Mouse (Mus musculus): ENCODE data around the gene Phactr2. TPM values are rescaled to one million over a fixed set of nuclear protein-coding genes. Genes with fewer than 3 reads are reported as not detected.

Phactr2 gene
- polyA plus RNA-seq, 1 experiment from 2014 or later, result 7.2 TPM

- H3K9ac ChIP-seq (ENCODE audit: low read length), result no peak overlapping the region
- ATAC-seq (no peak), DNase-seq (ENCODE audit: low spot score) (no peak)
- no peaks in the 10 kb centered on the region for H3K9me3 ChIP-seq (replicated peaks; ENCODE audit: control insufficient read depth, low read length)
- no peaks in the 10 kb centered on the region for H3K4me1 ChIP-seq (ENCODE audit: control insufficient read depth, insufficient read depth, low read length)
- no peak overlapping the region for H3K4me3 ChIP-seq (ENCODE audit: low read depth, low read length)
- no peak overlapping the region for H3K4me2 ChIP-seq (ENCODE audit: low read length)
- 84% methylated on average over 7 of the region's 7 CpGs for WGBS
- no peaks in the 10 kb centered on the region; the same call in 1 of the 2 replicates for H3K36me3 ChIP-seq (ENCODE audit: control insufficient read depth, insufficient read depth, low read length)
- H3K27me3 ChIP-seq (replicated peaks; ENCODE audit: control insufficient read depth, insufficient read depth, low read length), result no peaks in the 10 kb centered on the region
- no peak overlapping the region for H3K27ac ChIP-seq (ENCODE audit: low read depth, low read length)
Measured at GRCm38 (mm10) chr10:13225377-13226063, 248.7 kb downstream of the Phactr2 start.

- DNase-seq (ENCODE audit: low spot score) (no peak), ATAC-seq (no peak)
- Histone ChIP-seq H3K27ac (ENCODE audit: low read depth, low read length) (no peak overlapping the region), H3K9ac (ENCODE audit: low read length) (no peak overlapping the region), H3K36me3 (ENCODE audit: control insufficient read depth, insufficient read depth, low read length) (no peaks in the 10 kb centered on the region), H3K27me3 (replicated peaks; ENCODE audit: control insufficient read depth, insufficient read depth, low read length) (no peaks in the 10 kb centered on the region), H3K9me3 (replicated peaks; ENCODE audit: control insufficient read depth, low read length) (no peaks in the 10 kb centered on the region), H3K4me1 (ENCODE audit: control insufficient read depth, insufficient read depth, low read length) (no peaks in the 10 kb centered on the region), H3K4me3 (ENCODE audit: low read depth, low read length) (no peak overlapping the region), H3K4me2 (ENCODE audit: low read length) (no peak overlapping the region)
- WGBS, result 89% methylated on average over 3 of the region's 3 CpGs
Measured at GRCm38 (mm10) chr10:13222135-13222534, 252.1 kb downstream of the Phactr2 start.

- 79% methylated on average over 1 of the region's 1 CpGs for WGBS
- no peak overlapping the region for H3K9ac ChIP-seq (ENCODE audit: low read length)
- H3K4me2 ChIP-seq (ENCODE audit: low read length), result no peak overlapping the region
- no peaks in the 10 kb centered on the region for H3K36me3 ChIP-seq (ENCODE audit: control insufficient read depth, insufficient read depth, low read length)
- H3K27me3 ChIP-seq (replicated peaks; ENCODE audit: control insufficient read depth, insufficient read depth, low read length), result no peaks in the 10 kb centered on the region
- no peaks in the 10 kb centered on the region for H3K9me3 ChIP-seq (replicated peaks; ENCODE audit: control insufficient read depth, low read length)
- no peak for ATAC-seq
- no peaks in the 10 kb centered on the region for H3K4me1 ChIP-seq (ENCODE audit: control insufficient read depth, insufficient read depth, low read length)
- no peak for DNase-seq (ENCODE audit: low spot score)
- H3K27ac ChIP-seq (ENCODE audit: low read depth, low read length), result no peak overlapping the region
- H3K4me3 ChIP-seq (ENCODE audit: low read depth, low read length), result no peak overlapping the region
Measured at GRCm38 (mm10) chr10:13220061-13220460, 254.2 kb downstream of the Phactr2 start.

GRCm38 (mm10) chr10:13213956-13214355, 260.3 kb downstream of the Phactr2 start:
- Histone ChIP-seq H3K36me3 (ENCODE audit: control insufficient read depth, insufficient read depth, low read length) (no peaks in the 10 kb centered on the region), H3K27ac (ENCODE audit: low read depth, low read length) (no peak overlapping the region), H3K9ac (ENCODE audit: low read length) (no peak overlapping the region), H3K4me2 (ENCODE audit: low read length) (no peak overlapping the region), H3K4me3 (ENCODE audit: low read depth, low read length) (no peak overlapping the region), H3K27me3 (replicated peaks; ENCODE audit: control insufficient read depth, insufficient read depth, low read length) (no peaks in the 10 kb centered on the region), H3K9me3 (replicated peaks; ENCODE audit: control insufficient read depth, low read length) (no peaks in the 10 kb centered on the region), H3K4me1 (ENCODE audit: control insufficient read depth, insufficient read depth, low read length) (no peaks in the 10 kb centered on the region; the same call in 1 of the 2 replicates)
- ATAC-seq, result no peak
- DNase-seq (ENCODE audit: low spot score), result no peak
- 92% methylated on average over 12 of the region's 12 CpGs for WGBS

- 86% methylated on average over 6 of the region's 6 CpGs for WGBS
- H3K9ac ChIP-seq (ENCODE audit: low read length), result no peak overlapping the region
Measured at GRCm38 (mm10) chr10:13212829-13213228, 261.4 kb downstream of the Phactr2 start.

GRCm38 (mm10) chr10:13212326-13212725, 261.9 kb downstream of the Phactr2 start:
- 55% methylated on average over 9 of the region's 9 CpGs for WGBS
- H3K4me3 ChIP-seq (ENCODE audit: low read depth, low read length), result no peak overlapping the region
- no peak overlapping the region for H3K9ac ChIP-seq (ENCODE audit: low read length)
- H3K4me1 ChIP-seq (ENCODE audit: control insufficient read depth, insufficient read depth, low read length), result no peaks in the 10 kb centered on the region; the same call in 1 of the 2 replicates
- H3K36me3 ChIP-seq (ENCODE audit: control insufficient read depth, insufficient read depth, low read length), result no peaks in the 10 kb centered on the region
- H3K4me2 ChIP-seq (ENCODE audit: low read length), result no peak overlapping the region
- ATAC-seq (no peak), DNase-seq (ENCODE audit: low spot score) (peak; percentile 21)
- no peak overlapping the region for H3K27ac ChIP-seq (ENCODE audit: low read depth, low read length)
- no peaks in the 10 kb centered on the region for H3K27me3 ChIP-seq (replicated peaks; ENCODE audit: control insufficient read depth, insufficient read depth, low read length)
- no peaks in the 10 kb centered on the region for H3K9me3 ChIP-seq (replicated peaks; ENCODE audit: control insufficient read depth, low read length)

More at GRCm38 (mm10) chr10:13212829-13213228, 261.4 kb downstream of the Phactr2 start:
- H3K9me3 ChIP-seq (replicated peaks; ENCODE audit: control insufficient read depth, low read length), result no peaks in the 10 kb centered on the region
- H3K4me2 ChIP-seq (ENCODE audit: low read length), result no peak overlapping the region
- no peak overlapping the region for H3K4me3 ChIP-seq (ENCODE audit: low read depth, low read length)
- no peak overlapping the region for H3K27ac ChIP-seq (ENCODE audit: low read depth, low read length)
- ATAC-seq, result no peak
- H3K27me3 ChIP-seq (replicated peaks; ENCODE audit: control insufficient read depth, insufficient read depth, low read length), result no peaks in the 10 kb centered on the region
- DNase-seq (ENCODE audit: low spot score), result no peak
- H3K36me3 ChIP-seq (ENCODE audit: control insufficient read depth, insufficient read depth, low read length), result no peaks in the 10 kb centered on the region
- no peaks in the 10 kb centered on the region; the same call in 1 of the 2 replicates for H3K4me1 ChIP-seq (ENCODE audit: control insufficient read depth, insufficient read depth, low read length)

GRCm38 (mm10) chr10:13209930-13210637, 264.1 kb downstream of the Phactr2 start:
- H3K27me3 ChIP-seq (replicated peaks; ENCODE audit: control insufficient read depth, insufficient read depth, low read length), result no peaks in the 10 kb centered on the region
- 69% methylated on average over 8 of the region's 8 CpGs for WGBS
- H3K4me2 ChIP-seq (ENCODE audit: low read length), result no peak overlapping the region
- no peaks in the 10 kb centered on the region; the same call in 1 of the 2 replicates for H3K4me1 ChIP-seq (ENCODE audit: control insufficient read depth, insufficient read depth, low read length)
- no peaks in the 10 kb centered on the region for H3K36me3 ChIP-seq (ENCODE audit: control insufficient read depth, insufficient read depth, low read length)
- ATAC-seq (no peak), DNase-seq (ENCODE audit: low spot score) (no peak)
- no peaks in the 10 kb centered on the region for H3K9me3 ChIP-seq (replicated peaks; ENCODE audit: control insufficient read depth, low read length)
- no peak overlapping the region for H3K27ac ChIP-seq (ENCODE audit: low read depth, low read length)
- H3K9ac ChIP-seq (ENCODE audit: low read length), result no peak overlapping the region
- no peak overlapping the region for H3K4me3 ChIP-seq (ENCODE audit: low read depth, low read length)

- Histone ChIP-seq H3K4me3 (ENCODE audit: low read depth, low read length) (no peak overlapping the region), H3K27ac (ENCODE audit: low read depth, low read length) (no peak overlapping the region), H3K4me1 (ENCODE audit: control insufficient read depth, insufficient read depth, low read length) (no peaks in the 10 kb centered on the region; the same call in 1 of the 2 replicates), H3K4me2 (ENCODE audit: low read length) (no peak overlapping the region), H3K36me3 (ENCODE audit: control insufficient read depth, insufficient read depth, low read length) (no peaks in the 10 kb centered on the region), H3K9ac (ENCODE audit: low read length) (no peak overlapping the region), H3K9me3 (replicated peaks; ENCODE audit: control insufficient read depth, low read length) (no peaks in the 10 kb centered on the region), H3K27me3 (replicated peaks; ENCODE audit: control insufficient read depth, insufficient read depth, low read length) (no peaks in the 10 kb centered on the region)
- no peak for DNase-seq (ENCODE audit: low spot score)
- no peak for ATAC-seq
- WGBS, result 56% methylated on average over 3 of the region's 3 CpGs
Measured at GRCm38 (mm10) chr10:13209506-13209905, 264.7 kb downstream of the Phactr2 start.

- Histone ChIP-seq H3K27ac (ENCODE audit: low read depth, low read length) (no peak overlapping the region), H3K4me1 (ENCODE audit: control insufficient read depth, insufficient read depth, low read length) (no peaks in the 10 kb centered on the region; the same call in 1 of the 2 replicates), H3K36me3 (ENCODE audit: control insufficient read depth, insufficient read depth, low read length) (no peaks in the 10 kb centered on the region), H3K9ac (ENCODE audit: low read length) (no peak overlapping the region), H3K4me3 (ENCODE audit: low read depth, low read length) (no peak overlapping the region), H3K9me3 (replicated peaks; ENCODE audit: control insufficient read depth, low read length) (no peaks in the 10 kb centered on the region), H3K27me3 (replicated peaks; ENCODE audit: control insufficient read depth, insufficient read depth, low read length) (no peaks in the 10 kb centered on the region), H3K4me2 (ENCODE audit: low read length) (no peak overlapping the region)
- ATAC-seq (no peak), DNase-seq (ENCODE audit: low spot score) (no peak)
- WGBS, result 81% methylated on average over 4 of the region's 4 CpGs
Measured at GRCm38 (mm10) chr10:13209061-13209460, 265.2 kb downstream of the Phactr2 start.

Data from forebrain, embryonic 14.5 days (tissue).